Mouse (Mus musculus) monocyte, adult 5-6 weeks (primary cell): Measurements from ENCODE around the gene Rbak. TPM values are rescaled to one million over a fixed set of nuclear protein-coding genes. Genes with fewer than 3 reads are reported as not detected.
"Not testable (repeated sequence)": the region's sequence is repeated elsewhere in the genome, so short reads cannot be mapped to it uniquely, and the experiment has no call there.

Experiments
- ATAC-seq: fragments of 153-309, 156-312 bp; replicated peaks from 2 replicates; pipeline ENCODE4 v1.8.0; 2017; ENCODE audit warnings: mild to moderate bottlenecking; ENCODE audit not compliant: low TSS enrichment, insufficient number of reproducible peaks, severe bottlenecking, poor library complexity, low FRiP score
- total RNA-seq: library from RNA; stranded (forward); fragments of 200-1000, 200-491, 200-594 nt; gene quantifications from 3 replicates; pipeline ENCODE4 v1.2.3, GENCODE M21; 2017

The Rbak gene
- total RNA-seq, 1 experiment from 2014 or later, result 6.0 TPM

DNA sequence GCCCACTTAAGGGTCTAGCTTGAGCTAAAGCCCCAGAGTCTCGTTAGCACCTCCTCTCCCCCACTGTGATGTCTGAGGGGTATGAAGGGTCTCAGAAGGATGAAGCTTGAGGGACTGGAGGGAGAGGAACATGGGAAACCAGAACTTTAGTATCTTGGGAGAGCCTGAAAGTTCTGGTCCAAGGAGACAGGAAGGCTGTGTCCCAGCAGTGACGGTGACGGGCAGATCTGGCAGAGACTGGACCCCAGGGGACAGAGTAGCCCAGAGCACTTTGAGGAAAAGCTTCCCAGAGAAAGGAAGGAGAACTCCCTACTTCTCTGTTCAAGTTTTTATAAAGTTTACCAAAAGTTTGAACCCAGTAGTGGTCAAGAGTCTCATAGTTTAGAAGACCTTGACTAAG is 33.1 kb downstream of the Rbak start, which contains the start of gene Olfr718-ps1:
Gene Olfr718-ps1, minus strand, starts transcription at position 101 of the 400 bp plus-strand sequence.
- ATAC-seq, result no peak

- no peak for ATAC-seq
Measured at GRCm38 (mm10) chr5:143137580-143137979, 43.0 kb downstream of the Rbak start.

DNA sequence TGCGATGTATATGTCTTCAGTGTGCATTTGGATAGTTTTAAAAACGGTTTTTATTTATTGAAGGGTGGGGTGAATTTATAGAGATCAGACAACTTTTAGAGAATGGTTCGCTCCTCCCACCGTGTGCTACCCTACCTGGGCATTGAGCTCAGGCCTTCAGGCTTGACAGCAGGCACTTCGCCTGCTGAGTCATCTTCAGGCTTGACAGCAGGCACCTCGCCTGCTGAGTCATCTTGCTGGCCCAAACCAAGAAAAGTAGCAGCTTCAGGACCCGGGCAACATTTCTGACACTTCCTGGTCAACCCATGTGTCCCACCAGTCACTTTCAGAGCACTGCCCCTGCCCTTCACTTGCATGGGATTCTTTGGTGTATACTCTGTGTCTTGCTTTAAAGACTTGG is 45.5 kb downstream of the Rbak start:
- ATAC-seq, result no peak

DNA sequence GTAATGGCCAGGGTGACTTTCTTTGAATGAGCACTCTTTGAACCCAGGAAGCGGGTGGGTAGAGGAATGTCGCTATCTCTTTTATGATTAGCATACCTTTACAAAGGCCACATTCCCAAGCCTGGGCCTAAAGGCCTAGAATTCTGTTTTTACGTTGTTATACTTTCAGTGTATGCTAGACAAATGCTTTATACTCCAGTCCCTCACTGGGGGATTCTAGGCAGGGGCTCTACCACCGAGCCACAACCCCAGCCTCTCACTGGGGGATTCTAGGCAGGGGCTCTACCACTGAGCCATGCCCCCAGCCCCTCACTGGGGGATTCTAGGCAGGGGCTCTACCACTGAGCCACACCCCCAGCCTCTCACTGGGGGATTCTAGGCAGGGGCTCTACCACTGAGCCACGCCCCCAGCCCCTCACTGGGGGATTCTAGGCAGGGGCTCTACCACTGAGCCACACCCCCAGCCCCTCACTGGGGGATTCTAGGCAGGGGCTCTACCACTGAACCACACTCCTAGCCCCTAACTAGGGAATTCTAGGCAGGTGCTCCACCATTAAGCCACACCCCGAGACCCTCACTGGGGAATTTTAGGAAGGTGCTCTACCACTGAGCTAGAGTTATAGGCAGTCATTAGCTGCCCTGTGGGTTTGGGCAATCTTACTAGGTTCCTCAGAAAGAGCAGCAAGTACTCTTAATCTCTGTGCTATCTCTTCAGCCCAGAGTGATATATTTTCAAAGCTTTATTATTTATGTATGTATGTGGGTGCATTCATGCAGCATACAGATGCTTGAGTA is 46.2 kb downstream of the Rbak start:
- ATAC-seq, result not testable (repeated sequence)

- no peak for ATAC-seq
Measured at GRCm38 (mm10) chr5:143132935-143133514, 47.5 kb downstream of the Rbak start.

GRCm38 (mm10) chr5:143130342-143130741 is 50.2 kb downstream of the Rbak start:
- no peak for ATAC-seq

DNA sequence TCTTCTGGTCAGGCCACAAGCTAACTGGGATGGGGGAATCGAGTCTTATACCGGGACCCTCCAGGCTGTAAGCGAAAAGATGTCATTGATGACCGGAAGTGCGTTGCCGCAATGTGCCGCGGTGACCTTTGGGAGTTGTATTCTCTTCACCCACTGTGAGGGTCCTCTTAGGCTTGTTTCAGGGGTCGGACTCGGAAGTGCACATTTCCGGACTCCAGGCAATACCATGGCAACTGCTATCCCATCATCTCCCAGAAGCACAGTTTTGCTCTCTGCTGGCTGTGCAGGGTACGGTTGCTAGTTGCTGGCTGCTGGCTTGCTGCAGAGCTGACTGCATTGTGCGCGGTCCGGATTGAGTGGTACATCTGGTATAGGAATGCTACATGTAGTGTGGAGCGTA is 51.5 kb downstream of the Rbak start:
- no peak for ATAC-seq

GRCm38 (mm10) chr5:143127837-143128236 is 52.7 kb downstream of the Rbak start:
- no peak for ATAC-seq

GRCm38 (mm10) chr5:143126908-143127307 is 53.7 kb downstream of the Rbak start:
- no peak for ATAC-seq

DNA sequence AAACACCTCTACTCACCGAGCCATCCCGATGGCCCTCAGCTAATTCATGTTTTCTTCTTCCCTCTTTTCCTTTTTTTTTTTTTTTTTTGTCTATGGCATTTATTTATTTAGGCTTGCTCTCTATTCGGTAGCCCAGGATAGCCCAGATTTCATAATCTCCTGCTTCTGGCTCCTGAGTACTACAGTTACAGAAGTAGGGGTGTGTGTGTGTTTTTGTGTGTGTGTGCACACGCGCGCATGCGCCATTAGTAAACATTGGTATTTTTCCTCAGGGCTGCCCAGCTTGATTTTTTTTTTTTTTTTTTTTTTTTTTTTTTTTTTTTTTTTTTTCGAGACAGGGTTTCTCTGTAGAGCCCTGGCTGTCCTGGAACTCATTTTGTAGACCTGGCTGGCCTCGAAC is 54.5 kb downstream of the Rbak start:
- no peak for ATAC-seq

GRCm38 (mm10) chr5:143125601-143126000 is 55.0 kb downstream of the Rbak start:
- ATAC-seq, result no peak

DNA sequence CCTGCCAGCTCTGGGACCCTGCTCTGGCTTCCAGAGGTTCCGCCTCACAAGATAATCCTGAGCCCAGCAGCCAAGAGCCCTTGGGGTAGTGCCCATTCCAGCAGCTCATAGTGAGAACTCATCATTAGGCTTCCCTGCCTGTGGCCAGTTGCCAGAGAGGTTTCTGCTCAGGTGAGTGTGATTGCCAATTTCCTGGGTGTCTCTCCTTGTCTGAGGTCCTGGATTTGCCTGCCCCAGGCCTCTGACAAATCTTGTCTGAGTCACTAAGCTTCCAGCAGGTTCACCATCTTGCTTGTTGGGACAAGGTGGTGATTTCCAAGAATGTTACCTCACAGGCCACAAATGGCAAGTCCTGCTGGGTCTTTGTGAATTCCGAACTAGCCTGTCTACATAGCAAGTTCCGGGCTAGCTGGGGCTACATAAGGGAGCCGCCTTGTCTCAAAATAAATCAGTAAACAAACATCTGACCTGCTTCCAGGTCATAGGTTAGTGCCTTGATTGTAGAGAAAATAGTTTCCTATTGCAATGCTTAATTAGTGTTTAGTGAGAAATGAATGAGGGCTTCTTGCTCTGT is 55.7 kb downstream of the Rbak start:
- ATAC-seq, result no peak

GRCm38 (mm10) chr5:143122673-143123072 is 57.9 kb downstream of the Rbak start:
- ATAC-seq, result no peak

Other genes starting within 250 kb of the Rbak start
- gene Fscn1, start 220.4 kb downstream of the Rbak start, total RNA-seq, result 1.2 TPM in 1 of 3 replicates, not detected in the others
- gene Rnf216, start 67.8 kb downstream of the Rbak start, total RNA-seq, result 100 to 120 TPM (median 101 TPM) in 3 replicates
- not detected in 3 replicates for gene Olfr718-ps1, start 33.2 kb downstream of the Rbak start, total RNA-seq
- gene Spdye4b, start 242 bp upstream of the Rbak start, total RNA-seq, result 0.29 to 0.95 TPM in 2 of 3 replicates, not detected in the other
- gene Spdye4a, start 46.1 kb upstream of the Rbak start, total RNA-seq, result not detected in 3 replicates
- gene Zfp12, start 54.4 kb upstream of the Rbak start, total RNA-seq, result 17.0 to 19.7 TPM (median 17.2 TPM) in 3 replicates
- 1.4 to 2.9 TPM (median 1.9 TPM) in 3 replicates for gene Zfp316, start 89.2 kb upstream of the Rbak start, total RNA-seq
- gene Zfp853, start 112.8 kb upstream of the Rbak start, total RNA-seq, result not detected in 3 replicates
- 7.4 to 12.5 TPM (median 10.3 TPM) in 3 replicates for gene E130309D02Rik, start 134.6 kb upstream of the Rbak start, total RNA-seq
- 22.5 to 39.9 TPM (median 33.8 TPM) in 3 replicates for gene Zdhhc4, start 148.5 kb upstream of the Rbak start, total RNA-seq
- not detected in 3 replicates for gene Grid2ip, start 176.6 kb upstream of the Rbak start, total RNA-seq
- 47.3 to 66.2 TPM (median 47.5 TPM) in 3 replicates for gene Kdelr2, start 223.1 kb upstream of the Rbak start, total RNA-seq